ENCODE assay signal across 17 mouse cellular contexts in genomic region chr2:152539944-152540710, GRCm38 (mm10). TPM values are rescaled to one million over a fixed set of nuclear protein-coding genes. Genes with fewer than 3 reads are reported as not detected.
DNase-seq lines count a peak whose midpoint lies in the region; TF ChIP-seq lines count a peak whose summit lies in the region.
"Had no signal": no experiment of that assay in that cellular context is flagged by ENCODE, and none has a peak within 500 bp of the region (broad histone marks: within the 10 kb centered on the region; RNA-seq: fewer than 3 reads in every experiment).

Defb29 (minus strand) TSS chr2:152540098.

- H3K4me3 ChIP-seq in E14TG2a.4 (replicated peaks; ENCODE audit: low read length) = no peak within 1 kb of the TSS
- H3K4me3 ChIP-seq: gastrocnemius, adult 2 months; heart, embryonic 13.5 days; hindbrain, embryonic 13.5 days; neural tube, embryonic 13.5 days had no signal

- peak; percentile 84 for TF ChIP-seq CTCF in E14TG2a.4 (conservative IDR thresholded peaks at IDR 0.05; ENCODE audit: low read length)

- peaks cover 18% of the 10 kb centered on the region for H3K4me1 ChIP-seq in E14TG2a.4 (replicated peaks; ENCODE audit: low read depth, low read length)
- H3K4me1 ChIP-seq: hindbrain, embryonic 13.5 days; neural tube, embryonic 13.5 days had no signal

- no peaks in the 10 kb centered on the region for H3K27me3 ChIP-seq in E14TG2a.4 (ENCODE audit: insufficient read depth, low read length)
- H3K27me3 ChIP-seq: heart, embryonic 13.5 days; hindbrain, embryonic 13.5 days; neural tube, embryonic 13.5 days had no signal

- H3K9me3 ChIP-seq in E14TG2a.4 (ENCODE audit: low read length) = peaks cover 4% of the 10 kb centered on the region
- H3K9me3 ChIP-seq: hindbrain, embryonic 13.5 days; neural tube, embryonic 13.5 days had no signal

- peak; percentile 16 to 29 for DNase-seq in cerebellum, postnatal 10 days
- DNase-seq in cerebellum, adult 11 months = no peak
- peak; percentile 79 for DNase-seq in kidney, adult 11 months
- DNase-seq in kidney, postnatal 36 days = peak; percentile 82
- no peak for DNase-seq in heart, adult 8-10 months (ENCODE audit: low spot score)
- DNase-seq in left cerebral cortex, adult 9 months (ENCODE audit: low spot score in 2 of 2) = no peak
- no peak for DNase-seq in lung, postnatal 14 days
- DNase-seq: adrenal gland, postnatal 36 days; cerebellum, adult 18-20 months; gastrocnemius, adult 2 months; layer of hippocampus, adult 9-11 months; midbrain, embryonic 14.5 days; right cerebral cortex, postnatal 14 days had no signal

- no peaks in the 10 kb centered on the region for H3K36me3 ChIP-seq in E14TG2a.4 (ENCODE audit: insufficient read depth, low read length)
- H3K36me3 ChIP-seq: heart, embryonic 13.5 days; hindbrain, embryonic 13.5 days; neural tube, embryonic 13.5 days had no signal

RNA-seq across cellular contexts. Expression of gene Defb29, which starts in this region (rescaled TPM):
- not detected for total RNA-seq in heart, adult 8-10 months (2022)
- total RNA-seq: adrenal gland, postnatal 36 days; gastrocnemius, adult 2 months had no signal

Comparison
In these comparisons a context has a peak if more than half of its experiments do, and no peak if none do; other contexts are left out.
1. DNase-seq: peak in cerebellum, postnatal 10 days (2 of 2), kidney, adult 11 months (single experiment) and kidney, postnatal 36 days (2 of 2); none in cerebellum, adult 11 months (single experiment), heart, adult 8-10 months (single experiment), left cerebral cortex, adult 9 months (0 of 2) and lung, postnatal 14 days (single experiment).